ENCODE assay signal across 8 mouse cellular contexts in the genomic region with DNA sequence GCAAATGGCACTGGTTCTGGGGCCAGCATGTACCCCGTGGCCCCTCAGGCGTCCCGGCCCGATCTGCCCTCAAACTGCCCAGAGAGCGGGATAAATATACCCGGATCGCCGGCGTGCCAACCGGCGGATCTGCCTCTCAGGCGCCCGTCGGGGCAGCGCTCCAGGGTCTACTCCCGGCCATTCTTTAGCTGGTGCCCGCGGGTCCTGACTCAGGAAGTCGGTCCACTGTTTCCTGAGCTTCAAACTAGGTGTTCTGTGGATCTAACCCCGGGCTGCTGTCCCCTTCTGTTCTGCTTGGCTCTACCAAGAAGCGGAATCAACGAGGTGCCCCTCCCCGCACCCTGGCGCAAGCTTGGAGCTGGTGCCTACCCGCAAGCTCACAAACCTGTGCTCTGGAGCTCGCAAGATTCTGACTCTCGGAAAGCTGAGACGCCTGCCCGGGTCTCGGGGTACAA. TPM values are rescaled to one million over a fixed set of nuclear protein-coding genes. Genes with fewer than 3 reads are reported as not detected.
DNase-seq lines count a peak whose midpoint lies in the region; ATAC-seq and TF ChIP-seq lines count a peak whose summit lies in the region.

No protein-coding gene starts in this region.

- peak overlapping the region; percentile 87 for H3K4me3 ChIP-seq in ES-Bruce4 (ENCODE audit: low read depth, low read length)
- peak overlapping the region; percentile 65 for H3K4me3 ChIP-seq in embryonic facial prominence, embryonic 10.5 days
- H3K4me3 ChIP-seq in heart, embryonic 16.5 days (ENCODE audit: low read length) = peak overlapping the region; percentile 52
- peak overlapping the region; percentile 40 for H3K4me3 ChIP-seq in liver, embryonic 11.5 days (ENCODE audit: low read depth, low read length)

- no peak for TF ChIP-seq EP300 in ES-Bruce4 (IDR thresholded peaks at IDR 0.05; ENCODE audit: insufficient read depth, low read depth, low read length)

- no peaks in the 10 kb centered on the region for H3K36me3 ChIP-seq in ES-Bruce4 (ENCODE audit: control insufficient read depth, insufficient read depth, low read length, poor library complexity, severe bottlenecking)
- no peaks in the 10 kb centered on the region for H3K36me3 ChIP-seq in embryonic facial prominence, embryonic 10.5 days (replicated peaks)
- no peaks in the 10 kb centered on the region for H3K36me3 ChIP-seq in heart, embryonic 16.5 days (ENCODE audit: control insufficient read depth, insufficient read depth)
- H3K36me3 ChIP-seq in liver, embryonic 11.5 days (ENCODE audit: control insufficient read depth, insufficient read depth, low read length) = no peaks in the 10 kb centered on the region

- H3K27me3 ChIP-seq in ES-Bruce4 (ENCODE audit: control insufficient read depth, insufficient read depth, low read length, poor library complexity, severe bottlenecking) = no peaks in the 10 kb centered on the region
- peaks cover 54% of the 10 kb centered on the region for H3K27me3 ChIP-seq in embryonic facial prominence, embryonic 10.5 days (replicated peaks; ENCODE audit: low read depth, poor library complexity, severe bottlenecking)
- peaks cover 14% of the 10 kb centered on the region for H3K27me3 ChIP-seq in heart, embryonic 16.5 days (ENCODE audit: control insufficient read depth, insufficient read depth, low read length)
- peaks cover 62% of the 10 kb centered on the region for H3K27me3 ChIP-seq in liver, embryonic 11.5 days (replicated peaks; ENCODE audit: control insufficient read depth, insufficient read depth, low read length)

- no peak overlapping the region for H3K27ac ChIP-seq in ES-Bruce4 (ENCODE audit: insufficient read depth, low read length)
- peak overlapping the region; percentile 77 for H3K27ac ChIP-seq in embryonic facial prominence, embryonic 10.5 days (replicated peaks)
- H3K27ac ChIP-seq in heart, embryonic 16.5 days (ENCODE audit: low read length) = no peak overlapping the region
- no peak overlapping the region for H3K27ac ChIP-seq in liver, embryonic 11.5 days (ENCODE audit: low read depth, low read length)

- no peaks in the 10 kb centered on the region for H3K9me3 ChIP-seq in ES-Bruce4 (replicated peaks; ENCODE audit: control insufficient read depth, insufficient read depth, low read length, poor library complexity, severe bottlenecking)
- no peaks in the 10 kb centered on the region for H3K9me3 ChIP-seq in embryonic facial prominence, embryonic 10.5 days
- no peaks in the 10 kb centered on the region for H3K9me3 ChIP-seq in heart, embryonic 16.5 days (replicated peaks; ENCODE audit: control insufficient read depth, low read length)
- H3K9me3 ChIP-seq in liver, embryonic 11.5 days (ENCODE audit: control insufficient read depth, low read length) = no peaks in the 10 kb centered on the region

- no peak for TF ChIP-seq POLR2A in ES-Bruce4 (IDR thresholded peaks at IDR 0.05; ENCODE audit: insufficient read depth, low read length)

- peak overlapping the region; percentile 32 for H3K9ac ChIP-seq in ES-Bruce4 (ENCODE audit: low read depth, poor library complexity, severe bottlenecking)
- H3K9ac ChIP-seq in heart, embryonic 16.5 days (ENCODE audit: low read length) = peak overlapping the region; percentile 65
- H3K9ac ChIP-seq in liver, embryonic 11.5 days (ENCODE audit: low read depth, low read length) = peak overlapping the region; percentile 14; the same call in 1 of the 2 replicates

- peak; percentile 19; the same call in 1 of the 2 replicates for ATAC-seq in heart, embryonic 16.5 days (replicated peaks; ENCODE audit: extremely low read depth, insufficient read depth, low FRiP score)
- ATAC-seq in liver, embryonic 11.5 days (replicated peaks; ENCODE audit: low FRiP score) = no peak

- no peak for TF ChIP-seq CTCF in ES-Bruce4 (IDR thresholded peaks at IDR 0.05; ENCODE audit: low read depth, low read length)

- WGBS in embryonic facial prominence, embryonic 10.5 days = under 1% methylated on average over 30 of the region's 30 CpGs
- WGBS in heart, embryonic 16.5 days = under 1% methylated on average over 30 of the region's 30 CpGs
- 3% methylated on average over 30 of the region's 30 CpGs for WGBS in liver, embryonic 11.5 days

- no peak for DNase-seq in embryonic facial prominence, embryonic 10.5 days (ENCODE audit: low spot score)
- DNase-seq in liver, embryonic 11.5 days (ENCODE audit: low spot score) = no peak
- DNase-seq in urinary bladder, postnatal 14 days (ENCODE audit: low spot score) = no peak
- DNase-seq in left cerebral cortex, postnatal 36 days (ENCODE audit: low spot score in 2 of 2) = no peak
- DNase-seq in layer of hippocampus, postnatal 25 days (ENCODE audit: extremely low spot score in 1 of 2, low spot score in 1 of 2) = no peak
- no peak for DNase-seq in left cerebral cortex, adult 18-20 months (ENCODE audit: low spot score in 2 of 2)

- H3K4me2 ChIP-seq in heart, embryonic 16.5 days (ENCODE audit: low read depth, low read length) = peak overlapping the region; percentile 85
- H3K4me2 ChIP-seq in liver, embryonic 11.5 days = peak overlapping the region; percentile 72

- H3K4me1 ChIP-seq in ES-Bruce4 (ENCODE audit: control insufficient read depth, insufficient read depth, low read length) = peaks cover 4% of the 10 kb centered on the region
- H3K4me1 ChIP-seq in embryonic facial prominence, embryonic 10.5 days = peaks cover 64% of the 10 kb centered on the region
- peaks cover 22% of the 10 kb centered on the region for H3K4me1 ChIP-seq in heart, embryonic 16.5 days (ENCODE audit: control insufficient read depth, insufficient read depth, low read length)
- peaks cover 10% of the 10 kb centered on the region for H3K4me1 ChIP-seq in liver, embryonic 11.5 days (replicated peaks; ENCODE audit: control insufficient read depth, insufficient read depth, low read length)

- intact Hi-C loops in left cerebral cortex, postnatal 36 days (cut with DNase I) = no loop called here

RNA-seq across cellular contexts. Expression of gene Slc38a3, which starts 2.6 kb away (rescaled TPM):
- polyA plus RNA-seq in ES-Bruce4 (2011; ENCODE audit: insufficient read depth, insufficient read length, low read depth, missing spikeins) = 8.1 and 13.3 TPM in 2 replicates
- 5.6 and 6.6 TPM in 2 replicates for polyA plus RNA-seq in embryonic facial prominence, embryonic 10.5 days (2016; fragmentation: Nextera tagmentation; extraction: Ambion mirVana)
- 3.3 and 3.9 TPM in 2 replicates for polyA plus RNA-seq in heart, embryonic 16.5 days (2015; fragmentation: Nextera tagmentation; extraction: Ambion mirVana)
- polyA plus RNA-seq in liver, embryonic 11.5 days (2014; fragmentation: Nextera tagmentation; extraction: Ambion mirVana) = 3.9 and 4.0 TPM in 2 replicates
- total RNA-seq in left cerebral cortex, postnatal 36 days (2021) = 10 to 100 TPM; 66.3 to 66.8 TPM
- total RNA-seq in layer of hippocampus, postnatal 25 days (2021) = 10 to 100 TPM; 57.8 to 66.2 TPM
- 10 to 100 TPM; 66.6 to 84.4 TPM for total RNA-seq in left cerebral cortex, adult 18-20 months (2021)

RNA-seq across cellular contexts. Expression of gene Gnat1, which starts 12.7 kb away (rescaled TPM):
- 1.5 TPM in 1 of 2 replicates, not detected in the other for polyA plus RNA-seq in ES-Bruce4 (2011; ENCODE audit: insufficient read depth, insufficient read length, low read depth, missing spikeins)
- 3.4 and 4.3 TPM in 2 replicates for polyA plus RNA-seq in embryonic facial prominence, embryonic 10.5 days (2016; fragmentation: Nextera tagmentation; extraction: Ambion mirVana)
- 0.39 TPM in 2 replicates for polyA plus RNA-seq in heart, embryonic 16.5 days (2015; fragmentation: Nextera tagmentation; extraction: Ambion mirVana)
- 4.7 and 5.0 TPM in 2 replicates for polyA plus RNA-seq in liver, embryonic 11.5 days (2014; fragmentation: Nextera tagmentation; extraction: Ambion mirVana)
- 1 to 10 TPM in 1 of 2 experiments, under 1 TPM in 1; 0.41 to 1.2 TPM for total RNA-seq in left cerebral cortex, postnatal 36 days (2021)
- total RNA-seq in layer of hippocampus, postnatal 25 days (2021) = not detected
- total RNA-seq in left cerebral cortex, adult 18-20 months (2021) = under 1 TPM; 0.35 to 0.73 TPM

RNA-seq across cellular contexts. Expression of gene Gnai2, which starts 31.6 kb away (rescaled TPM):
- polyA plus RNA-seq in ES-Bruce4 (2011; ENCODE audit: insufficient read depth, insufficient read length, low read depth, missing spikeins) = 266 and 284 TPM in 2 replicates
- polyA plus RNA-seq in embryonic facial prominence, embryonic 10.5 days (2016; fragmentation: Nextera tagmentation; extraction: Ambion mirVana) = 334 and 363 TPM in 2 replicates
- polyA plus RNA-seq in heart, embryonic 16.5 days (2015; fragmentation: Nextera tagmentation; extraction: Ambion mirVana) = 419 and 458 TPM in 2 replicates
- polyA plus RNA-seq in liver, embryonic 11.5 days (2014; fragmentation: Nextera tagmentation; extraction: Ambion mirVana) = 217 and 233 TPM in 2 replicates
- 100 to 1,000 TPM; 215 to 221 TPM for total RNA-seq in left cerebral cortex, postnatal 36 days (2021)
- 100 to 1,000 TPM; 208 to 223 TPM for total RNA-seq in layer of hippocampus, postnatal 25 days (2021)
- total RNA-seq in left cerebral cortex, adult 18-20 months (2021) = 100 to 1,000 TPM; 222 to 239 TPM

RNA-seq across cellular contexts. Expression of gene Sema3f, which starts 43.5 kb away (rescaled TPM):
- 12.3 and 19.0 TPM in 2 replicates for polyA plus RNA-seq in ES-Bruce4 (2011; ENCODE audit: insufficient read depth, insufficient read length, low read depth, missing spikeins)
- polyA plus RNA-seq in embryonic facial prominence, embryonic 10.5 days (2016; fragmentation: Nextera tagmentation; extraction: Ambion mirVana) = 13.2 and 21.4 TPM in 2 replicates
- 3.9 and 4.7 TPM in 2 replicates for polyA plus RNA-seq in heart, embryonic 16.5 days (2015; fragmentation: Nextera tagmentation; extraction: Ambion mirVana)
- polyA plus RNA-seq in liver, embryonic 11.5 days (2014; fragmentation: Nextera tagmentation; extraction: Ambion mirVana) = 5.9 and 6.2 TPM in 2 replicates
- total RNA-seq in left cerebral cortex, postnatal 36 days (2021) = 10 to 100 TPM; 16.6 to 17.2 TPM
- 1 to 10 TPM; 2.9 to 4.2 TPM for total RNA-seq in layer of hippocampus, postnatal 25 days (2021)
- 10 to 100 TPM; 13.1 to 13.9 TPM for total RNA-seq in left cerebral cortex, adult 18-20 months (2021)

RNA-seq across cellular contexts. Expression of gene Sema3b, which starts 57.7 kb away (rescaled TPM):
- 15.4 and 16.5 TPM in 2 replicates for polyA plus RNA-seq in ES-Bruce4 (2011; ENCODE audit: insufficient read depth, insufficient read length, low read depth, missing spikeins)
- 2.7 TPM in 2 replicates for polyA plus RNA-seq in embryonic facial prominence, embryonic 10.5 days (2016; fragmentation: Nextera tagmentation; extraction: Ambion mirVana)
- polyA plus RNA-seq in heart, embryonic 16.5 days (2015; fragmentation: Nextera tagmentation; extraction: Ambion mirVana) = 11.0 and 12.0 TPM in 2 replicates
- 0.63 and 0.79 TPM in 2 replicates for polyA plus RNA-seq in liver, embryonic 11.5 days (2014; fragmentation: Nextera tagmentation; extraction: Ambion mirVana)
- 1 to 10 TPM; 2.6 to 3.1 TPM for total RNA-seq in left cerebral cortex, postnatal 36 days (2021)
- total RNA-seq in layer of hippocampus, postnatal 25 days (2021) = 1 to 10 TPM; 2.2 to 2.7 TPM
- 1 to 10 TPM; 3.5 to 4.5 TPM for total RNA-seq in left cerebral cortex, adult 18-20 months (2021)

Comparison
In these comparisons a context has a peak if more than half of its experiments do, and no peak if none do; other contexts are left out.
1. H3K9ac ChIP-seq: peak in every context shown above with its lines; median percentile 65 in heart, embryonic 16.5 days; 32 in ES-Bruce4; 14 in liver, embryonic 11.5 days.